Mouse (Mus musculus) leukemia stem cell, adult 10-12 weeks (primary cell): ENCODE data around the gene Rad17. TPM values are rescaled to one million over a fixed set of nuclear protein-coding genes. Genes with fewer than 3 reads are reported as not detected.

Source experiments
- polyA plus RNA-seq: library from polyadenylated mRNA; stranded (reverse); fragments of >175 nt; gene quantifications from 2 replicates; pipeline ENCODE4 v1.2.3, GENCODE M21; 2012; ENCODE audit warnings: low replicate concordance

Gene Rad17
- 16.3 and 17.7 TPM in 2 replicates for polyA plus RNA-seq

GRCm38 (mm10) chr13:100650550-100651438 lies at the start of gene Rad17, which contains the start of gene Ak6:
Rad17 (minus strand) TSS chr13:100651051.
Ak6 (plus strand) TSS chr13:100650979.

GRCm38 (mm10) chr13:100669291-100670022 lies 18.6 kb upstream of the Rad17 start, which contains the start of gene Ccdc125:
Ccdc125 (plus strand) TSS chr13:100669717.

GRCm38 (mm10) chr13:100651439-100652186 lies 762 bp upstream of the Rad17 start, which contains the start of gene Taf9:
Taf9 (plus strand) TSS chr13:100651579.

GRCm38 (mm10) chr13:100616181-100617087 lies 34.4 kb downstream of the Rad17 start, which contains the start of gene Marveld2:
Marveld2 (minus strand) TSS chr13:100616971.

Other genes starting within 250 kb of the Rad17 start
- not detected in 2 replicates for gene Naip1, start 198.2 kb downstream of the Rad17 start, polyA plus RNA-seq
- 8.7 and 13.6 TPM in 2 replicates for gene Gtf2h2, start 158.5 kb downstream of the Rad17 start, polyA plus RNA-seq
- 0.07 TPM in 1 of 2 replicates, not detected in the other for gene Ocln, start 98.3 kb downstream of the Rad17 start, polyA plus RNA-seq
- 0.08 and 0.20 TPM in 2 replicates for gene Marveld2, start 34.1 kb downstream of the Rad17 start, polyA plus RNA-seq
- gene Ak6, start 72 bp downstream of the Rad17 start, polyA plus RNA-seq = 13.4 and 23.8 TPM in 2 replicates
- 2.6 and 13.8 TPM in 2 replicates for gene Taf9, start 528 bp upstream of the Rad17 start, polyA plus RNA-seq
- gene Ccdc125, start 18.7 kb upstream of the Rad17 start, polyA plus RNA-seq = 0.13 TPM in 1 of 2 replicates, not detected in the other
- 4.2 and 16.5 TPM in 2 replicates for gene Cdk7, start 79.9 kb upstream of the Rad17 start, polyA plus RNA-seq
- gene Mrps36, start 93.6 kb upstream of the Rad17 start, polyA plus RNA-seq = 41.8 and 55.9 TPM in 2 replicates
- gene Cenph, start 124.8 kb upstream of the Rad17 start, polyA plus RNA-seq = 6.5 and 15.5 TPM in 2 replicates
- gene Ccnb1, start 135.5 kb upstream of the Rad17 start, polyA plus RNA-seq = 2.7 and 4.5 TPM in 2 replicates
- 5.0 and 11.3 TPM in 2 replicates for gene Slc30a5, start 182.4 kb upstream of the Rad17 start, polyA plus RNA-seq